Mouse (Mus musculus): ENCODE results near the gene G6pc3. TPM values are rescaled to one million over a fixed set of nuclear protein-coding genes. Genes with fewer than 3 reads are reported as not detected.

Gene G6pc3
- polyA plus RNA-seq, 1 experiment: 21.2 TPM

- no peak for TF ChIP-seq GATA1 (IDR thresholded peaks at IDR 0.05; ENCODE audit: low read length)
Observed at GRCm38 (mm10) chr11:102179836-102180235, 9.6 kb upstream of the G6pc3 start.

- TF ChIP-seq GATA1 (IDR thresholded peaks at IDR 0.05; ENCODE audit: low read length): no peak
Observed at GRCm38 (mm10) chr11:102184253-102184645, 5.2 kb upstream of the G6pc3 start.

GRCm38 (mm10) chr11:102184646-102185495 lies 4.5 kb upstream of the G6pc3 start, which contains the start of gene Lsm12:
Lsm12 (minus strand) TSS chr11:102185296.
- no peak for TF ChIP-seq GATA1 (IDR thresholded peaks at IDR 0.05; ENCODE audit: low read length)

GRCm38 (mm10) chr11:102185677-102186076 lies 3.7 kb upstream of the G6pc3 start:
- no peak for TF ChIP-seq GATA1 (IDR thresholded peaks at IDR 0.05; ENCODE audit: low read length)

DNA sequence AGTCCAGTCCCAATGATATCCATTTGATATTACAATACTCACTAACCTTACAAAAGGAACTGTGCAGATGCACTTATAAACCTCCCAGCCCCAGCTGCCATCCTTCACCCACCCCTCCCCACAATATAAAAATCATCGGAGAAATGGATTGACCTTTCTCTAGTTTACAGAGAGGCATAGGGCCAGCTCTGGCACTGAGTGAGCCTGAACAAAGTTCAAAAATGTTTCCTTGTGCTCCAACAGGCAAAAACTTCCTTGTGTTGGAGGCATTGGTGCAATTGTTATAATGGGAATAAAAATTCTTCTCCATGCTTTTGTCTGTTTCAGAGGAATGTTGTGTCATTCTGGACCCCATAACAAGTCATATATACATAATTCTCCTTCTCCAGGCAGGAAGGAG lies 3.2 kb upstream of the G6pc3 start:
- TF ChIP-seq GATA1 (IDR thresholded peaks at IDR 0.05; ENCODE audit: low read length): no peak

DNA sequence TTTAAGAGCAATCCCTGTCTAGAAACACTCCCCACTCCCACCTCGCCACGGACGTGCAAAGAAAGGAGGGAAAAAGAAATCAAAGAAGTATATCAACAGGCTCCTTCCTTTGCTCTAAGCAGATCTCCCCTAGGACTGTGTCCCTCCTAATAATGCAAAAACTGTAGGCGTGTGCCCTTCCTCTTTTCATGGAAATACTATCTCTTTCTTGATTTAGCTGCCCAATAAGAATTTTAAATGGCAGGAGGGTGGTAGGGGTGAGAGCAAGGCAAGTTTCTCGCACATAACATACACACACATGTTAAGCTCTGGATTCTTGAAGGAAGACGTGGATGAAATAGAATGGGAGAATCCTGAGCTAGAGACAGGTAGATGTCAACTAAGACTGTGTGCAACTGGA lies 440 bp upstream of the G6pc3 start:
- no peak for TF ChIP-seq GATA1 (IDR thresholded peaks at IDR 0.05; ENCODE audit: low read length)

- TF ChIP-seq GATA1 (IDR thresholded peaks at IDR 0.05; ENCODE audit: low read length): no peak
Observed at GRCm38 (mm10) chr11:102190848-102191247, 1.4 kb downstream of the G6pc3 start.

- no peak for TF ChIP-seq GATA1 (IDR thresholded peaks at IDR 0.05; ENCODE audit: low read length)
Observed at GRCm38 (mm10) chr11:102193657-102194440, 4.4 kb downstream of the G6pc3 start.

- TF ChIP-seq GATA1 (IDR thresholded peaks at IDR 0.05; ENCODE audit: low read length): no peak
Observed at GRCm38 (mm10) chr11:102196018-102196797, 6.8 kb downstream of the G6pc3 start.

DNA sequence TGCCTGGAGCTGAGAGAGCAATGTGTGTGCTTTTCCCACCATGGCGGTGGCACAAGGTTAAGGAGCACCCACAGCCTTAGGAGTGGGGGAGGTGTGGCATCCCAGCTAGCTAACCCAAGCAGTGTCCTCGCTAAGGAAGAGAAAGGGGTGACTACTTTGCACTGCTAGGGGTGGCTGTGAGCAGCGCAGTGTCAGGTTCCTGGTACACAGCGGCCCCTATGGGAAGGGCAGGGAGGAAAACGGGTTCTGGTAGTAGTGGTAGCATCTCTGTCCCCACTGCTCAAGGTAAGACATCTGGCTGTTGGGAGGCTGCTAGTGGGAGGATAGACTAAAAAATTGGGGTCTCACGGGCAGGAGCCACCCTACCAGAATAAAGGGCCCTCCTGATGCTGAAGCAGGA lies 8.8 kb downstream of the G6pc3 start:
- no peak for TF ChIP-seq GATA1 (IDR thresholded peaks at IDR 0.05; ENCODE audit: low read length)

GRCm38 (mm10) chr11:102199856-102200255 lies 10.4 kb downstream of the G6pc3 start:
- TF ChIP-seq GATA1 (IDR thresholded peaks at IDR 0.05; ENCODE audit: low read length): no peak

- TF ChIP-seq GATA1 (IDR thresholded peaks at IDR 0.05; ENCODE audit: low read length): no peak
Observed at GRCm38 (mm10) chr11:102201408-102201821, 12.0 kb downstream of the G6pc3 start.

GRCm38 (mm10) chr11:102206481-102206880 lies 17.1 kb downstream of the G6pc3 start:
- no peak for TF ChIP-seq GATA1 (IDR thresholded peaks at IDR 0.05; ENCODE audit: low read length)

GRCm38 (mm10) chr11:102207825-102208777 lies 18.7 kb downstream of the G6pc3 start:
- TF ChIP-seq GATA1 (IDR thresholded peaks at IDR 0.05; ENCODE audit: low read length): no peak

DNA sequence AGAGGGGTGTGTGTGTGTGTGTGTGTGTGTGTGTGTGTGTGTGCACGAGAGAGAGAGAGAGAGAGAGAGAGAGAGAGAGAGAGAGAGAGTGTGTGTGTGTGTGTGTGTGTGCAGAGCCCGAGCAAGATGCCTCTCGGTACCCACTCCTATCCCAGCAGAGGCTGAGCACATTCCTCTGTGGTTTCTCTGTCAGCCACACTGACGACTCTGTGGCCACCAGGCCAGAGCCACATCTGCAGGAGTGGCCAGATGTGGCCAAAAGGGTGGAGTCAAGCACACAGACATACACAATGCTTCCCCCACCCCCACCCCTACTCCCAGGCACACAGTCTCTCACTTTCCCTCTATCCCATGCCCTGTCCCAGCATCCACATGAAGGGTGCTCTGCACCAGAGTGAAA lies 19.4 kb downstream of the G6pc3 start:
- TF ChIP-seq GATA1 (IDR thresholded peaks at IDR 0.05; ENCODE audit: low read length): no peak
